Mouse (Mus musculus) gastrocnemius, postnatal 25 days (tissue): ENCODE data around the gene Olfr1497. TPM values are rescaled to one million over a fixed set of nuclear protein-coding genes. Genes with fewer than 3 reads are reported as not detected.
"Not testable (repeated sequence)": the region's sequence is repeated elsewhere in the genome, so short reads cannot be mapped to it uniquely, and the experiment has no call there.

Source experiments
- DNase-seq: peaks from one replicate; pipeline ENCODE4 v3.0.0; 2022
- long read RNA-seq, 2 experiments: library from polyadenylated mRNA; stranded (forward); transcript quantifications; one replicate each; pipeline ENCODE4 v2.0.0; 2021
- total RNA-seq, 2 experiments: library from RNA; stranded (reverse); gene quantifications; 1 replicate in 1 of 2; 2 replicates in 1 of 2; pipeline ENCODE4 v1.2.3; 2021

Gene Olfr1497
- total RNA-seq = not detected
- long read RNA-seq, experiment 1 = 0 reads
- long read RNA-seq, experiment 2 = 0 reads

DNA sequence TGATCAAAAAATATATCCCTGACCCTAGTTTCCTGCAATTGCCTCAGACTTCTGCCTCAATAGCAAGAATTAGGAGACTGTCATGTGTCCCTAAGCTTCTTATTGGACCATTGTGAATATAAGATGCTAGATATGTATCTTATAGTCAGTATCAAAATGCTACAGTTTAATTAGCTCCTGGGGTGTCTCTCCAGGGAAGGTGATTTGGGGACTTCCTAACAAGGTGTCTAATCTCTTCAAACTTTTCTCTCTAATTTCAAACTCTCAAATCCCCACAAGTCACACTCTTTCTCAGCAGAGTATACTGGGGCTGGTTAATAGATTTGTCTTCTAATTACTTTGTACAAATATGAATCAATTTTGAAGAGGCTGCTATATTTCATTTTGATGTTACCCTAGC is at the start of gene Olfr1497:
TSS of gene Olfr1497 (minus strand) at position 101 of the 400 bp plus-strand sequence.
- DNase-seq = no peak

- no peak for DNase-seq
Measured at GRCm38 (mm10) chr19:13830388-13830787, 32.4 kb upstream of the Olfr1497 start, which contains the start of gene Olfr1500. Gene Olfr1500 (minus strand): TSS chr19:13830488.

DNA sequence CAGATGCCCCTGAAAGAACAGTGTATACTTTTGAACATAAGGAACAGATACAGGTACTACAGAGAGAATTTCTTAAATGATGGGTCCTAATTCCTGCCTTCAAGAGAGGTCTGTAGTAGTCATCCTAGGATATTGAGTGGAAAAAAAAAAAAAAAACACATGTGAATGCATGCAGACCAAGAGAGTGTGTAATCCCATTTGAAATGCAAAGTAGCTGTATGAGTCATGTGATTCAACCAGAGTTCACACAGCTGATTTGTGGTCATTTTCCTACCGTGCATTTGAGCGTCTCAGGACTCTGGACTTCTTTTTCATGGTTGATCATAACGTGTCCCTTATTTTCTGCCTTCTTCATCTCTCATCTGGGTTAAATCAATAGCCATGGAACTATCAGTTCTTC is 30.4 kb upstream of the Olfr1497 start:
- no peak for DNase-seq

GRCm38 (mm10) chr19:13820847-13821246 is 22.8 kb upstream of the Olfr1497 start:
- DNase-seq = no peak

DNA sequence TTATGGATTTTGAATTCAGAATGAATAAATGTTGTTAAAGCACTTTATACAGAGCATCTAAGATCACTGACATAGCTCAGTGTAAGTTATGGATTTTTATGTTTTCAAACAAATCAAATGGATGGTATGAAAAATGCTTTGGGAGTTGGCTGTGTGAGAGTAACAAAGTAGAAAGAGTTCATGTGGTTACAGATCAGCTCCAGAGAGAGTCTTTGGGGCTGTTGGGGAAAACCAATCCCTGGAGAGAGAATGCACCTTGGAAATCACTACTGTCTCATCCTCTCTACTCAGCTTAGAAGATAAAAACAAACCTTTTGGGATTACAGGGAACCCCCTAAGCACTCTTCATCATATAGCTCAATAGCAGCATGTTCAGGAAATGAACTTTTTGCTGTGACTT is 21.3 kb upstream of the Olfr1497 start, which contains the start of gene Olfr1499:
TSS of gene Olfr1499 (minus strand) at position 101 of the 400 bp plus-strand sequence.
- DNase-seq = no peak

- no peak for DNase-seq
Measured at GRCm38 (mm10) chr19:13818827-13819226, 20.8 kb upstream of the Olfr1497 start.

DNA sequence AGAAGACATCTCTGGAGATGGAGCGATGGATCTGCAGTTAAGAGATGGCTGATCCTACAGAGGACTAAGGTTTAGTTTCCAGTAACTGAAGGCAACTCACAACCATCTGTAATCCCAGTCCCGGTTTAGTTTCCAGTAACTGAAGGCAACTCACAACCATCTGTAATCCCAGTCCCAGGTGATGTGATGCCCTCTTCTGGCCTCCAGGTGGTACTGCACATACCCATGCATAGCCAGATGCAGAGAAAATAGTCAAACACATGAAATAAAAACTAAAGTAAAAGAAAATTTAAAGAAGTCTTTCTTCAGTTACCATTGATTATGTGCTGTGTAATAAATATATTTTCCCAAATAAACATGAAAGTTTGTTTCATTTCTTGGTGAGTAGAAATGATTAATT is 14.8 kb upstream of the Olfr1497 start:
- DNase-seq = no peak

GRCm38 (mm10) chr19:13805486-13805885 is 7.5 kb upstream of the Olfr1497 start:
- not testable (repeated sequence) for DNase-seq

DNA sequence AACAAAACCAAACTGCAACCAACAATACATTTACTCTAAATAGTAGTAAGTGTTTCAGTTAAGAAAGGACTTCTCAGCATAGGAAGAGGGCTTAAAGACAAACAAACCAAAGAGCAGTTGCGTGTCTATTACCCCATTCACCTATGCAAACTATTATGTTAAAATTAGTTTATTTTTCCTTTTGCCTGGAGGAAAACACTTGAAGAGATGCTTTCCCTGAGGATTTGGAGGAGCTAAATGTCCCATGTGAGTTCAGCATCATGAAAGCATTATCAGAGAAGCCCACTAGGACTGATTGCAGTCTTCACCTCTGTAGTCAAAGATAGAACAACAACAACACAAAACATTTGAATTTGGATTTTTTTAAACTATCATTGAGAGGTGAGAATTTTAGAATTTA is 20.4 kb downstream of the Olfr1497 start, which contains the start of gene Olfr1496:
TSS of gene Olfr1496 (plus strand) at position 301 of the 400 bp plus-strand sequence.
- no peak for DNase-seq

DNA sequence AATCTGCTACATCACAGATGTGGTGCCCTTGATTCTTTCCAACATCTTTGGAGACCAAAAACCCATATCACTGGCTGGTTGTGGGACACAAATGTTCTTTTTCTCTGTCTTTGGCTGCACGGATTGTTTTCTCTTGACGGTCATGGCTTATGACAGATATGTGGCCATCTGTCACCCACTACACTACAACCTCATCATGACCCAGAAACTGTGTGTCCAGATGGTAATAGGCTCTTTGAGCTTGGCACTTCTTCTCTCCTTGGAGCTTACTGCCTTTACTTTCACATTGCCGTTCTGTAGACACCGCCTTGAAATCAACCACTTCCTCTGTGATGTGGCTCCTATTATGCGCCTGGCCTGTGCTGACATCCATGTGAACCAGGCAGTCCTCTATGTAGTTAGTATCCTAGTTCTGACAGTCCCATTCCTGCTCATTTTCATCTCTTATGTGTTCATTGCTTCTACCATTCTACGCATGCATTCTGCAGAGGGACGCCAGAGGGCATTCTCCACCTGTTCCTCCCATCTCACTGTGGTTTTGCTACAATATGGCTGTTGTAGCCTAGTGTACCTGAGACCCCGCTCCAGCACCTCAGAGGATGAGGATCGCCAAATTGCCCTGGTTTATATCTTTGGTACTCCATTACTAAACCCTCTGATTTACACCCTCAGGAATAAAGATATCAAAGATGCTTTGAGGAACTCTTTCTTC is 29.3 kb downstream of the Olfr1497 start:
- DNase-seq = no peak

DNA sequence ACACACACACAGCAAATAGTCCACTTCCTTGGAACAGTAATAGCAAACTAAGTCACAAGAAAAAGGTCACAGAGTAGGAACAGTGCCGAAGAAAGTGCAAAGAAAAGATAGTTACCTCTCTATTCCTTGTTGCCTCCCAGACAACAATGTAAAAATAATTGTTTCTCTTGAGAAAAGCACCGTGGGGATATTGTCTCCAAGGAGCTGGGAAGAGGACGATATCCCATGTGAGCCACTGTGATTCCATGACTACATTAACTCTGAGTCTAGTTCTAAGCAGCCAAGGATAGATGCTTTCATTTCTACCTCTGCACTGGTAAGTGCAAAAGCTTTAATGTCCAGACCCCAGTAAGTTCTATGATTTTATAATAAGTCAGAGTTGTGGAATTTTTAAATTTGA is 33.7 kb downstream of the Olfr1497 start, which contains the start of gene Olfr1495:
TSS of gene Olfr1495 (plus strand) at position 301 of the 400 bp plus-strand sequence.
- no peak for DNase-seq

GRCm38 (mm10) chr19:13749366-13749765 is 48.6 kb downstream of the Olfr1497 start:
- no peak for DNase-seq

Other genes with a start within 250 kb of the Olfr1497 start
- gene Olfr1484, start 214.7 kb downstream of the Olfr1497 start, total RNA-seq = not detected
- not detected for gene Olfr1487, start 180.8 kb downstream of the Olfr1497 start, total RNA-seq
- not detected for gene Olfr1489, start 166.6 kb downstream of the Olfr1497 start, total RNA-seq
- gene Olfr1490, start 147.1 kb downstream of the Olfr1497 start, total RNA-seq = not detected
- gene Olfr1491, start 100.9 kb downstream of the Olfr1497 start, total RNA-seq = not detected
- gene Olfr1493-ps1, start 74.9 kb downstream of the Olfr1497 start, total RNA-seq = not detected
- not detected for gene Olfr1494, start 58.5 kb downstream of the Olfr1497 start, total RNA-seq
- not detected for gene Olfr1495, start 33.6 kb downstream of the Olfr1497 start, total RNA-seq
- not detected for gene Olfr1496, start 20.3 kb downstream of the Olfr1497 start, total RNA-seq
- not detected for gene Olfr1499, start 21.2 kb upstream of the Olfr1497 start, total RNA-seq
- not detected for gene Olfr1500, start 32.3 kb upstream of the Olfr1497 start, total RNA-seq
- not detected for gene Olfr1501, start 52.5 kb upstream of the Olfr1497 start, total RNA-seq
- not detected for gene Olfr1502, start 63.6 kb upstream of the Olfr1497 start, total RNA-seq
- gene Olfr1504, start 99.7 kb upstream of the Olfr1497 start, total RNA-seq = not detected
- gene Olfr1505, start 115.3 kb upstream of the Olfr1497 start, total RNA-seq = not detected